Mouse (Mus musculus) limb, embryonic 11.5 days (tissue): Measurements from ENCODE around the gene Bend3. TPM values are rescaled to one million over a fixed set of nuclear protein-coding genes. Genes with fewer than 3 reads are reported as not detected.

ENCODE experiments used
- polyA plus RNA-seq: library from polyadenylated mRNA; unstranded; fragments of >200 nt; fragmentation: Nextera tagmentation; extraction: Ambion mirVana; gene quantifications from 2 replicates; pipeline ENCODE4 v1.2.1, GENCODE M21; 2014

The Bend3 gene
- polyA plus RNA-seq, 1 experiment from 2014 or later = 8.4 TPM

Other genes starting within 250 kb of the Bend3 start
- 5.3 and 8.7 TPM in 2 replicates for gene Gm9803, start 45.3 kb downstream of the Bend3 start, polyA plus RNA-seq
- 62.9 and 66.6 TPM in 2 replicates for gene 1700021F05Rik, start 62.2 kb downstream of the Bend3 start, polyA plus RNA-seq
- 795 and 838 TPM in 2 replicates for gene Cd24a, start 99.5 kb downstream of the Bend3 start, polyA plus RNA-seq